Mouse (Mus musculus): ENCODE results near the gene Rabggta.

- TF ChIP-seq POLR2A (IDR thresholded peaks at IDR 0.05; ENCODE audit: borderline replicate concordance, insufficient read depth, low read length) (no peak), CTCF (IDR thresholded peaks at IDR 0.05; ENCODE audit: borderline replicate concordance, insufficient read depth, low read depth, low read length) (peak; percentile 53; the same call in 1 of the 2 replicates)
These were observed 36.3 kb upstream of the Rabggta start, which contains the start of gene Cideb for GRCm38 (mm10) chr14:55758363-55758784.
